Mouse (Mus musculus) liver, postnatal 0 days (tissue): ENCODE results near the gene Car7.

Source experiments
- CTCF ChIP-seq: sonication (generic); IDR thresholded peaks from 2 replicates; pipeline ENCODE4 v1.5.1; 2016; ENCODE audit warnings: antibody characterized with exemption, low read depth
- EP300 ChIP-seq: IDR thresholded peaks from 2 replicates; pipeline ENCODE4 v1.6.1; 2016; ENCODE audit warnings: antibody characterized with exemption, low read depth, mild to moderate bottlenecking

- no peak for TF ChIP-seq CTCF
- TF ChIP-seq EP300 = no peak
These were observed 42.3 kb downstream of the Car7 start for GRCm38 (mm10) chr8:104576820-104577219.
